Mouse (Mus musculus): ENCODE measurements around the gene Cyp2t4.

Gene Cyp2t4

GRCm38 (mm10) chr7:27161744-27162143 lies 8.2 kb downstream of the Cyp2t4 start:
- DNase-seq (ENCODE audit: low read depth) = no peak

GRCm38 (mm10) chr7:27162780-27163449 lies 9.4 kb downstream of the Cyp2t4 start:
- DNase-seq (ENCODE audit: low read depth) = no peak

GRCm38 (mm10) chr7:27163450-27163805 lies 9.9 kb downstream of the Cyp2t4 start:
- DNase-seq (ENCODE audit: low read depth) = no peak

- DNase-seq (ENCODE audit: low read depth) = no peak
These were observed 10.8 kb downstream of the Cyp2t4 start for GRCm38 (mm10) chr7:27164112-27164947.

- DNase-seq (ENCODE audit: low read depth) = no peak
These were observed 11.6 kb downstream of the Cyp2t4 start for GRCm38 (mm10) chr7:27165007-27165655.

- no peak for DNase-seq (ENCODE audit: low read depth)
These were observed 12.2 kb downstream of the Cyp2t4 start for GRCm38 (mm10) chr7:27165696-27166095.

- no peak for DNase-seq (ENCODE audit: low read depth)
These were observed 12.7 kb downstream of the Cyp2t4 start for GRCm38 (mm10) chr7:27166229-27166613.

GRCm38 (mm10) chr7:27166614-27167474 lies 13.3 kb downstream of the Cyp2t4 start, which contains the start of gene Egln2:
Gene Egln2 (minus strand): TSS chr7:27166802.
- peak; percentile 98 for DNase-seq (ENCODE audit: low read depth)

GRCm38 (mm10) chr7:27167475-27168094 lies 14.1 kb downstream of the Cyp2t4 start:
- DNase-seq (ENCODE audit: low read depth) = peak; percentile 35

- DNase-seq (ENCODE audit: low read depth) = no peak
These were observed 14.9 kb downstream of the Cyp2t4 start for GRCm38 (mm10) chr7:27168371-27168770.

- no peak for DNase-seq (ENCODE audit: low read depth)
These were observed 17.5 kb downstream of the Cyp2t4 start for GRCm38 (mm10) chr7:27170981-27171380.

- DNase-seq (ENCODE audit: low read depth) = no peak
These were observed 21.0 kb downstream of the Cyp2t4 start for GRCm38 (mm10) chr7:27174496-27174895.

GRCm38 (mm10) chr7:27174896-27175295 lies 21.4 kb downstream of the Cyp2t4 start:
- DNase-seq (ENCODE audit: low read depth) = no peak

- DNase-seq (ENCODE audit: low read depth) = no peak
These were observed 24.4 kb downstream of the Cyp2t4 start for GRCm38 (mm10) chr7:27177942-27178323.

GRCm38 (mm10) chr7:27178324-27179216 lies 25.1 kb downstream of the Cyp2t4 start, which contains the start of gene Rab4b:
Gene Rab4b (minus strand): TSS chr7:27178896.
- peak; percentile 100 for DNase-seq (ENCODE audit: low read depth)

- DNase-seq (ENCODE audit: low read depth) = no peak
These were observed 25.9 kb downstream of the Cyp2t4 start for GRCm38 (mm10) chr7:27179217-27179918.

- DNase-seq (ENCODE audit: low read depth) = no peak
These were observed 26.5 kb downstream of the Cyp2t4 start for GRCm38 (mm10) chr7:27180036-27180435.

- no peak for DNase-seq (ENCODE audit: low read depth)
These were observed 27.6 kb downstream of the Cyp2t4 start, which contains the start of the genes Gm21983 and Mia for GRCm38 (mm10) chr7:27180837-27181695. Gene Gm21983 (minus strand): TSS chr7:27181086. Gene Mia (minus strand): TSS chr7:27181157.

- DNase-seq (ENCODE audit: low read depth) = no peak
These were observed 29.0 kb downstream of the Cyp2t4 start for GRCm38 (mm10) chr7:27182498-27182897.

All from naive thymus-derived CD4-positive, alpha-beta T cell, adult 2 months (primary cell).